Mouse (Mus musculus): ENCODE results near the gene Prkag1. TPM values are rescaled to one million over a fixed set of nuclear protein-coding genes. Genes with fewer than 3 reads are reported as not detected.

Gene Prkag1
- polyA plus RNA-seq, 1 experiment from 2014 or later: 65.9 TPM

DNA sequence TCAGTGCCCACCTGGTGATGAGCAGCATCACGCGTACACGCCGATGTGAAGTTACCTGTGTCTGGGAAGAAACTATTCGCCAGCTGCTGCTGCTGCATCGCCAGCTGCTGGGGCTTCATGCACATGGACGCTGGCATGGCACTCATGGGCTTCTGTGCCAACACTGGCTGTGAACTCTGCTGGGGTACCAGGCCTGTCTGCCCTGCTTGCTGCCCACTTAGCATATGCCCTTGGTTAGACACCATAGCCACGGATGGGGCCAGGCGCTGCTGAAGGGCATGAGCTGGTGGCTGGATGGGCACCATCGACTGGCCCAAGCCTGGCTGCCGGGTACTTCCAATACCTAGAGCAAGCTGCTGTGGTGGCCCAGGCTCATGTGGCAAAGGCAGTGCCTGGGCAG, 17.8 kb upstream of the Prkag1 start:
- H3K36me3 ChIP-seq (ENCODE audit: control insufficient read depth, insufficient read depth, low read length): peaks cover 60% of the 10 kb centered on the region
- ATAC-seq (ENCODE audit: low FRiP score) (no peak), DNase-seq (ENCODE audit: low spot score) (no peak)
- no peak overlapping the region for H3K27ac ChIP-seq (ENCODE audit: low read depth, low read length)
- no peaks in the 10 kb centered on the region for H3K27me3 ChIP-seq (ENCODE audit: control insufficient read depth, insufficient read depth, low read length)
- no peak overlapping the region for H3K9ac ChIP-seq (ENCODE audit: low read depth, low read length)
- no peaks in the 10 kb centered on the region for H3K4me1 ChIP-seq (replicated peaks; ENCODE audit: control insufficient read depth, insufficient read depth, low read length)
- no peak overlapping the region for H3K4me3 ChIP-seq (ENCODE audit: low read depth, low read length)
- WGBS: 93% methylated on average over 11 of the region's 11 CpGs
- no peaks in the 10 kb centered on the region for H3K9me3 ChIP-seq (ENCODE audit: control insufficient read depth, low read length)
- no peak overlapping the region for H3K4me2 ChIP-seq (replicated peaks; ENCODE audit: low read depth, low read length)

DNA sequence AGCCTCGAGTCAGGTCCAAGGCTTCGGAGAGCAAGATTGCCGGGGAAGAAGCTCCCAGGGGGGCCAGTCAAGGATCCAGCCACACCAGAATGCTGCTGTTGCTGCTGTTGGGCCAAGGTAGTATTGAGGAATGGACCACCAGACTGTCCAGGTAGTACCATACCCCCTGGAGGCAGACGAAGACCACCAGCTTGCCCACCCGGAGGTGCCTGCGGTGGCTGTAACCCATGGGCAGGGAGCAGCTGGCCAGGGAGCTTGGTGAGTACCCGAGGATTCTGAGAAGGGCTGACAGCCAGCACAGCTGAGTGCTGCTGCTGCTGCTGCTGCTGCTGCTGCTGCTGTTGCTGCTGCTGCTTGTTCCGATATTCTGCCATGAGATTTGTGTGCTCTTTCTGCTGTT, 14.8 kb upstream of the Prkag1 start:
- WGBS: 94% methylated on average over 7 of the region's 8 CpGs
- Histone ChIP-seq H3K36me3 (ENCODE audit: control insufficient read depth, insufficient read depth, low read length) (peaks cover 58% of the 10 kb centered on the region), H3K9ac (ENCODE audit: low read depth, low read length) (no peak overlapping the region), H3K4me2 (replicated peaks; ENCODE audit: low read depth, low read length) (no peak overlapping the region), H3K9me3 (ENCODE audit: control insufficient read depth, low read length) (no peaks in the 10 kb centered on the region), H3K4me1 (replicated peaks; ENCODE audit: control insufficient read depth, insufficient read depth, low read length) (no peaks in the 10 kb centered on the region), H3K27me3 (ENCODE audit: control insufficient read depth, insufficient read depth, low read length) (no peaks in the 10 kb centered on the region), H3K4me3 (ENCODE audit: low read depth, low read length) (no peak overlapping the region), H3K27ac (ENCODE audit: low read depth, low read length) (no peak overlapping the region)
- DNase-seq (ENCODE audit: low spot score) (no peak), ATAC-seq (ENCODE audit: low FRiP score) (no peak)

DNA sequence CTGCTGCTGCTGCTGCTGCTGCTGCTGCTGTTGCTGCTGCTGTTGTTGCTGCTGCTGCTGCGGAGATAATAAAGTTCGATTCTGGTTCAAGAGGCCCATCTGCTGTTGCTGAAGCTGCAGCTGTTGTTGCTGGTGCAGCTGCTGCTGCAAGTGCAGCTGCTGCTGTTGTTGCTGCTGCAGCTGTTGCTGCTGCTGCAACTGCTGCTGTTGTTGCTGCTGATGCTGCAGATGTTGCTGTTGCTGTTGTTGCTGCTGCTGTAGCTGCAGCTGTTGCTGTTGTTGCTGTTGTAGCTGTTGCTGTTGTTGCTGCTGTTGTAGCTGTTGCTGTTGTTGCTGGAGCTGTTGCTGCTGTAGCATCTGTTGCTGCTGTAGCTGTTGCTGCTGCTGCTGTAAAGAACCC, 13.8 kb upstream of the Prkag1 start:
- Histone ChIP-seq H3K9ac (ENCODE audit: low read depth, low read length) (no peak overlapping the region), H3K4me1 (replicated peaks; ENCODE audit: control insufficient read depth, insufficient read depth, low read length) (no peaks in the 10 kb centered on the region), H3K4me2 (replicated peaks; ENCODE audit: low read depth, low read length) (no peak overlapping the region), H3K36me3 (ENCODE audit: control insufficient read depth, insufficient read depth, low read length) (peaks cover 66% of the 10 kb centered on the region), H3K27me3 (ENCODE audit: control insufficient read depth, insufficient read depth, low read length) (no peaks in the 10 kb centered on the region), H3K9me3 (ENCODE audit: control insufficient read depth, low read length) (no peaks in the 10 kb centered on the region), H3K4me3 (ENCODE audit: low read depth, low read length) (no peak overlapping the region), H3K27ac (ENCODE audit: low read depth, low read length) (no peak overlapping the region)
- ATAC-seq (ENCODE audit: low FRiP score): no peak
- no peak for DNase-seq (ENCODE audit: low spot score)
- WGBS: 100% methylated on average over 2 of the region's 2 CpGs

DNA sequence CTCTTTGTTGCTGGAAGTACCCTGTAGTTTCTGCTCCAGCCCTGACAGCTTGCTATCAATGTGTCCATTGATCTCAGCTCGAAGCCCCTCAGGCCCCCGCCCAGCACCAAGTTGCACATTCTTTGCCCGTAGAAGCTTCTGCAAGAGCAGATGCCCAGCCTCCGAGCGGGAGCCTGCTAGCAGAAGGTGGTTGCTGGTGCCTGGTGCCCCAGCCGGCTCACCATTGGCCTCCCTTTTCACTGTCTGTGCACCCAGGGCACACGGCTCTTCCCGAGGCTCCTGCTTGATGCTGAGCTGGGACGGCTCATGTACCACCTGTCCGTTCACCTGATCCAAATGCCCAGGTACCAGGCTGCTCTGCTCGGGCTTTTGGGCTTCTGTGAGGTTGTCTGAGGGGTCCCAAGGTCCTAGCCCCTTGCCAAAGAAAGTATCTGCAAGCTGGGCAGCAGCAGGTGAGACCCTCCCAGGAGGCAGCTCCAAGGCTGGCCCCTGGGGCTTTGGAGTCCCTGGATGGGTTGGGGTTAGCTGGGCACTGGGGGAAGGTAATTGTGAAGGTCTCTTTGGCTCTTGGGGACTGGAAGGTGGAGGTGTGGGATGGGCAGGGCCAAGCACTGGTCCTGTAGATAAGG, 12.4 kb upstream of the Prkag1 start:
- H3K4me2 ChIP-seq (replicated peaks; ENCODE audit: low read depth, low read length): no peak overlapping the region
- H3K36me3 ChIP-seq (ENCODE audit: control insufficient read depth, insufficient read depth, low read length): peaks cover 64% of the 10 kb centered on the region
- DNase-seq (ENCODE audit: low spot score): no peak
- no peaks in the 10 kb centered on the region for H3K27me3 ChIP-seq (ENCODE audit: control insufficient read depth, insufficient read depth, low read length)
- WGBS: 93% methylated on average over 11 of the region's 11 CpGs
- no peak for ATAC-seq (ENCODE audit: low FRiP score)
- H3K4me3 ChIP-seq (ENCODE audit: low read depth, low read length): no peak overlapping the region
- no peak overlapping the region for H3K27ac ChIP-seq (ENCODE audit: low read depth, low read length)
- H3K4me1 ChIP-seq (replicated peaks; ENCODE audit: control insufficient read depth, insufficient read depth, low read length): no peaks in the 10 kb centered on the region
- H3K9me3 ChIP-seq (ENCODE audit: control insufficient read depth, low read length): no peaks in the 10 kb centered on the region
- H3K9ac ChIP-seq (ENCODE audit: low read depth, low read length): no peak overlapping the region

DNA sequence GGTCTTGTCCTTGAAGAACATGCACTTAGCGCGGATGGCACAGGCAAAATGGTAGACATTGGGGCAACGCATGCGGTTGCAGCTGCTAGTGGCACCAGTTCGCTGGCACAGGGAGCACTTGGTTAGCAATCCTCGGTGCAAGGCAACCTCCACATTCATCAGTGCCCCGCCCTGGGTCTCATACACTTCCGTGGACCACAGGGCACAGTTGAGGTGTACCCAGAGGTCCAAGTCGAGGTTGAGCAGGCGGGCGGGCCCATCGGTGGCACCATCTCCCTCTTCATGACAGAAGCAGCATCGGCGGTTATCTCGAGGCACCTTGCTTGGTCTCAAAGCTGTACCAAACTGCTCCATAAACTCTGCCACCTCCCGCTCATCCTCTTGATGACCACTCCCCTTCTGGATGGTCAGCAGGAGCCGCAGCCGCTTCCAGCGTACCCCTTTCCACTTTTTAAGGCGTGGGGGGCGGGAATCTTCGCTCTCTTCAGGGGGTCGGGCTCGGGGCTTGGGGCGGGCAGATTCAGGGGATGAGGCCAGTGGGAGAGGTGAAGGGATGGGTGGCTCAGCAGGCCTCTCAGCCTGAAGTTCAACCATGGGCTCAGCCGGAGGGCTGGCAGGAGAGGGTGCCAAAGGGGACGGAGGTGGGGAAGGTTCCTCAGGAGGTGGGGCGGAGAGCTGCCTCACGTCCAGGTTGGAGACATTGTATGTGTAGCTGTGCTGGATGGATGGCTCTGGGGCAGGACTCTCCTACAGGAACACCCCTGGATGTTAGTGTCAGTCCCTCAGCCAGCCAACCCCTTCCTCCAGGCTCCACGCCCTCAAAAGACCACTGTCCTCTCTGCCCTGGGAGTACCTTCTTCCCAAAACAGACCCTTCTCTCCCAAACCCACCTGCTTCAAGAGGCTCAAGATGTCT, 8.6 kb upstream of the Prkag1 start:
- Histone ChIP-seq H3K4me2 (replicated peaks; ENCODE audit: low read depth, low read length) (no peak overlapping the region), H3K4me3 (ENCODE audit: low read depth, low read length) (no peak overlapping the region), H3K4me1 (replicated peaks; ENCODE audit: control insufficient read depth, insufficient read depth, low read length) (no peaks in the 10 kb centered on the region), H3K27ac (ENCODE audit: low read depth, low read length) (no peak overlapping the region), H3K9ac (ENCODE audit: low read depth, low read length) (no peak overlapping the region), H3K27me3 (ENCODE audit: control insufficient read depth, insufficient read depth, low read length) (no peaks in the 10 kb centered on the region), H3K36me3 (ENCODE audit: control insufficient read depth, insufficient read depth, low read length) (peaks cover 44% of the 10 kb centered on the region), H3K9me3 (ENCODE audit: control insufficient read depth, low read length) (no peaks in the 10 kb centered on the region)
- 96% methylated on average over 30 of the region's 30 CpGs for WGBS
- DNase-seq (ENCODE audit: low spot score) (no peak), ATAC-seq (ENCODE audit: low FRiP score) (no peak)

DNA sequence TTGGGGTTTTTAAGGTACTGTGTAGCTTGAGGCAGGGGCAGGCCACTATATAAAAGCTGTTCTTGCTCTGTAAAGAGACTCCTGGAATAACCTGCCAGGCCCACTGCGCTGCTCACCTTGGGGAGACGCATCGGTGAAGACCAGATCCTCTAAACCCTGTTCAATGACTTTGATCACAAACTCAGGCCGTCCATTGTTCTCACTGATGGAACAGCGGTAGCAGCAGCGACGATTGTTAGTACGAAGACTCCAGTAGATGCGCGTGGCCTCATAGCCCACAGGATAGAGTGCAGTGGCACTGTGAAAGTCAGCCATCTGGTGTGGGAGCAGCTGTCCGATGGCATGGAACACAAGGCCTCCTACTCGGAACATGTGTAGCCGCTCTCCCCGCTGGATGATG, 7.8 kb upstream of the Prkag1 start:
- no peak overlapping the region for H3K4me2 ChIP-seq (replicated peaks; ENCODE audit: low read depth, low read length)
- H3K36me3 ChIP-seq (ENCODE audit: control insufficient read depth, insufficient read depth, low read length): peaks cover 43% of the 10 kb centered on the region
- ATAC-seq (ENCODE audit: low FRiP score) (no peak), DNase-seq (ENCODE audit: low spot score) (no peak)
- H3K9ac ChIP-seq (ENCODE audit: low read depth, low read length): no peak overlapping the region
- no peak overlapping the region for H3K27ac ChIP-seq (ENCODE audit: low read depth, low read length)
- H3K4me1 ChIP-seq (replicated peaks; ENCODE audit: control insufficient read depth, insufficient read depth, low read length): no peaks in the 10 kb centered on the region
- WGBS: 94% methylated on average over 14 of the region's 14 CpGs
- H3K27me3 ChIP-seq (ENCODE audit: control insufficient read depth, insufficient read depth, low read length): no peaks in the 10 kb centered on the region
- no peak overlapping the region for H3K4me3 ChIP-seq (ENCODE audit: low read depth, low read length)
- H3K9me3 ChIP-seq (ENCODE audit: control insufficient read depth, low read length): no peaks in the 10 kb centered on the region

DNA sequence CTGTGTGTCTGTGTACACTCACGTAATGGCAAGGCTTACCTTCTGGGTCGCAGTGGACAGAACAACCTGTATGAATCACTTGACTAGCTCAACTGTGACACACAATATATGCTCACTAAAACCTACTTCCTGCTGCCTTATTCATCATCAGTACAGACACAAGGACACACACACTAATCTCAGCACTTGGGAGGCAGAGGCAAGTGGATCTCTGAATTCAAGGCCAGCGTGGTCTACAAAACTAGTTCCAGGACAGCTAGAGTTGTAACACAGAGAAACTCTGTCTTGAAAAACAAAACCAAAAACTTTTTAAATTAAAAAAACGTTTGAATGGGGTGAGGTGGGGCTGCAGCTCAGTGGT, 6.4 kb upstream of the Prkag1 start:
- no peak overlapping the region for H3K4me2 ChIP-seq (replicated peaks; ENCODE audit: low read depth, low read length)
- WGBS: 77% methylated on average over 4 of the region's 4 CpGs
- no peak for ATAC-seq (ENCODE audit: low FRiP score)
- no peak for DNase-seq (ENCODE audit: low spot score)
- no peaks in the 10 kb centered on the region for H3K27me3 ChIP-seq (ENCODE audit: control insufficient read depth, insufficient read depth, low read length)
- no peaks in the 10 kb centered on the region for H3K4me1 ChIP-seq (replicated peaks; ENCODE audit: control insufficient read depth, insufficient read depth, low read length)
- H3K4me3 ChIP-seq (ENCODE audit: low read depth, low read length): no peak overlapping the region
- H3K9me3 ChIP-seq (ENCODE audit: control insufficient read depth, low read length): no peaks in the 10 kb centered on the region
- no peak overlapping the region for H3K9ac ChIP-seq (ENCODE audit: low read depth, low read length)
- no peak overlapping the region for H3K27ac ChIP-seq (ENCODE audit: low read depth, low read length)
- H3K36me3 ChIP-seq (ENCODE audit: control insufficient read depth, insufficient read depth, low read length): peaks cover 33% of the 10 kb centered on the region

DNA sequence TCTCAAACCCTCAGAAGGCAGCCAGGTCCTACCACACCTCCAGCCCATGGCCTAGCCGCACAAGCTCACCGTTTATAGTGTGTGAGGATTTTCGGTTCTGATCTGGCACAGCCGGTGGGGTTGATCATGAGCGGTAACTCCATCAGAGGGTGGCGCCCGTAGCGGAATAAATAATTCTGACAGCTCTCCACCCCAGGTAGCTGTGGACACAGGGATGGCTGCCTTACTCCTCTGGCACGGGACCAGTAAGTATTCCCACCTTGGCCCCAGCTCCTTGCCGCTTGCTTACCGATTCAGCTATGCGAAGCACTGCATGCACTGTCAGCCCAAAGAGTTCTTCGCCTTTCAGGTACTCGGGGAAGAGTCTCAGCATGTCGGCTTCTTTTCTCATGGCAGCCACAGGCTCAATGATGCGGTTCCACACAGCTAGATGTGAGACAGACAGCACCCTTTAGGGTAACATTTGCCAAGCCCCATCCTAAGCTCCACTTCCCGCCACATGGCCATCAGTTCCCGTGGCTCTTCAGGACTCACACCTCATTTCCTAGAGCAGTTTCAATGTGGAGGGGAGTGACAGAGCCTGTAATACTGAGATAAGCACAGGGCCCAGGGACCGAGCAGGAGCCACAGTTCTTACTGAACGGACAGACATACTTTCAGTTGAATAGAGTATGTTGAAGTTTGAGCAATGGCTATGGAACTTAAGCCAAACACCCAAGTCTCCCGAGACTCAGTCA, 5.9 kb upstream of the Prkag1 start:
- no peaks in the 10 kb centered on the region for H3K9me3 ChIP-seq (ENCODE audit: control insufficient read depth, low read length)
- DNase-seq (ENCODE audit: low spot score): no peak
- H3K27ac ChIP-seq (ENCODE audit: low read depth, low read length): no peak overlapping the region
- no peak overlapping the region for H3K4me3 ChIP-seq (ENCODE audit: low read depth, low read length)
- ATAC-seq (ENCODE audit: low FRiP score): no peak
- H3K27me3 ChIP-seq (ENCODE audit: control insufficient read depth, insufficient read depth, low read length): no peaks in the 10 kb centered on the region
- H3K9ac ChIP-seq (ENCODE audit: low read depth, low read length): no peak overlapping the region
- no peaks in the 10 kb centered on the region for H3K4me1 ChIP-seq (replicated peaks; ENCODE audit: control insufficient read depth, insufficient read depth, low read length)
- H3K4me2 ChIP-seq (replicated peaks; ENCODE audit: low read depth, low read length): no peak overlapping the region
- 93% methylated on average over 21 of the region's 21 CpGs for WGBS
- H3K36me3 ChIP-seq (ENCODE audit: control insufficient read depth, insufficient read depth, low read length): peaks cover 33% of the 10 kb centered on the region
